Mouse (Mus musculus) intestine, embryonic 15.5 days (tissue): Measurements from ENCODE around the gene Atrnl1. TPM values are rescaled to one million over a fixed set of nuclear protein-coding genes. Genes with fewer than 3 reads are reported as not detected.

Experiments
- ATAC-seq: fragments of 200-750 bp; cut with Nextera tagmentation; 2 replicates; pipeline ENCODE4 v1.8.0; 2017; ENCODE audit warnings: moderate TSS enrichment, moderate library complexity
- H3K27ac ChIP-seq: fragments of 300-500 bp; sonication (generic); 2 replicates; pipeline ENCODE4 v1.5.1; 2015; ENCODE audit warnings: mild to moderate bottlenecking, inconsistent platforms
- H3K27me3 ChIP-seq: fragments of 300-500 bp; sonication (generic); replicated peaks from 2 replicates; pipeline ENCODE4 v1.6.1; 2015; ENCODE audit warnings: inconsistent platforms
- H3K36me3 ChIP-seq: fragments of 300-500 bp; sonication (generic); 2 replicates; pipeline ENCODE4 v1.6.1; 2015; ENCODE audit warnings: inconsistent platforms
- H3K4me1 ChIP-seq: fragments of 300-500 bp; sonication (generic); replicated peaks from 2 replicates; pipeline ENCODE4 v1.6.1; 2015; ENCODE audit warnings: inconsistent platforms
- H3K4me2 ChIP-seq: fragments of 300-500 bp; sonication (generic); replicated peaks from 2 replicates; pipeline ENCODE4 v1.6.1; 2015; ENCODE audit warnings: mild to moderate bottlenecking, inconsistent platforms
- H3K4me3 ChIP-seq: fragments of 300-500 bp; sonication (generic); replicated peaks from 2 replicates; pipeline ENCODE4 v1.5.1; 2015; ENCODE audit warnings: inconsistent platforms
- H3K9ac ChIP-seq: fragments of 300-500 bp; sonication (generic); 2 replicates; pipeline ENCODE4 v1.6.1; 2015; ENCODE audit warnings: inconsistent platforms
- H3K9me3 ChIP-seq: fragments of 300-500 bp; sonication (generic); 2 replicates; pipeline ENCODE4 v1.6.1; 2016; ENCODE audit warnings: inconsistent platforms
- WGBS: fragments of 180-500 bp; shearing (Covaris S2); methylation state at CpG from one replicate; pipeline ENCODE4 v1.1.7; 2015; 5-methylcytosine and 5-hydroxymethylcytosine counted together
- polyA plus RNA-seq: library from polyadenylated mRNA; unstranded; fragments of >200 nt; fragmentation: Nextera tagmentation; extraction: Ambion mirVana; gene quantifications from 2 replicates; pipeline ENCODE4 v1.2.1, GENCODE M21; 2015

Gene Atrnl1
- polyA plus RNA-seq, 1 experiment from 2014 or later = 4.6 TPM

- peak overlapping the region; percentile 98 for H3K4me2 ChIP-seq
- peaks cover 4% of the 10 kb centered on the region; the same call in 1 of the 2 replicates for H3K4me1 ChIP-seq
- ATAC-seq = no peak
- H3K27me3 ChIP-seq = no peaks in the 10 kb centered on the region
- WGBS = 0% methylated on average over 2 of the region's 2 CpGs
- H3K9ac ChIP-seq = peak overlapping the region; percentile 93
- peak overlapping the region; percentile 98 for H3K4me3 ChIP-seq
- no peaks in the 10 kb centered on the region for H3K9me3 ChIP-seq
- H3K27ac ChIP-seq = no peak overlapping the region
- H3K36me3 ChIP-seq = no peaks in the 10 kb centered on the region
Measured at GRCm38 (mm10) chr19:57612179-57612472, 1.3 kb downstream of the Atrnl1 start.

GRCm38 (mm10) chr19:57615972-57616621 is 5.3 kb downstream of the Atrnl1 start:
- H3K9ac ChIP-seq = no peak overlapping the region
- H3K27ac ChIP-seq = no peak overlapping the region
- no peaks in the 10 kb centered on the region for H3K36me3 ChIP-seq
- H3K4me3 ChIP-seq = no peak overlapping the region
- no peak for ATAC-seq
- no peaks in the 10 kb centered on the region for H3K27me3 ChIP-seq
- no peaks in the 10 kb centered on the region for H3K9me3 ChIP-seq
- WGBS = 63% methylated on average over 9 of the region's 9 CpGs
- H3K4me1 ChIP-seq = no peaks in the 10 kb centered on the region; the same call in 1 of the 2 replicates
- H3K4me2 ChIP-seq = no peak overlapping the region

- Histone ChIP-seq H3K27ac (no peak overlapping the region), H3K27me3 (no peaks in the 10 kb centered on the region), H3K9me3 (no peaks in the 10 kb centered on the region), H3K9ac (no peak overlapping the region), H3K36me3 (0 out of 2 replicates have a peak, but pooled peaks cover under 1% of the 10 kb centered on the region), H3K4me1 (no peaks in the 10 kb centered on the region; the same call in 1 of the 2 replicates), H3K4me3 (no peak overlapping the region), H3K4me2 (no peak overlapping the region)
- WGBS = 81% methylated on average over 9 of the region's 9 CpGs
- no peak for ATAC-seq
Measured at GRCm38 (mm10) chr19:57619088-57619487, 8.3 kb downstream of the Atrnl1 start.

- ATAC-seq = no peak
- no peaks in the 10 kb centered on the region for H3K9me3 ChIP-seq
- 79% methylated on average over 19 of the region's 19 CpGs for WGBS
- H3K27me3 ChIP-seq = no peaks in the 10 kb centered on the region
- no peak overlapping the region for H3K9ac ChIP-seq
- H3K4me1 ChIP-seq = no peaks in the 10 kb centered on the region; the same call in 1 of the 2 replicates
- no peak overlapping the region for H3K27ac ChIP-seq
- H3K36me3 ChIP-seq = 0 out of 2 replicates have a peak, but pooled peaks cover 2% of the 10 kb centered on the region
- H3K4me2 ChIP-seq = no peak overlapping the region
- H3K4me3 ChIP-seq = no peak overlapping the region
Measured at GRCm38 (mm10) chr19:57621814-57622213, 11.0 kb downstream of the Atrnl1 start.

GRCm38 (mm10) chr19:57625738-57626137 is 14.9 kb downstream of the Atrnl1 start:
- H3K9me3 ChIP-seq = no peaks in the 10 kb centered on the region
- ATAC-seq = no peak
- 0 out of 2 replicates have a peak, but pooled peaks cover 2% of the 10 kb centered on the region for H3K36me3 ChIP-seq
- H3K4me1 ChIP-seq = no peaks in the 10 kb centered on the region
- H3K4me3 ChIP-seq = no peak overlapping the region
- H3K4me2 ChIP-seq = no peak overlapping the region
- no peak overlapping the region for H3K27ac ChIP-seq
- H3K27me3 ChIP-seq = no peaks in the 10 kb centered on the region
- WGBS = 87% methylated on average over 9 of the region's 9 CpGs
- no peak overlapping the region for H3K9ac ChIP-seq

GRCm38 (mm10) chr19:57627251-57627650 is 16.4 kb downstream of the Atrnl1 start:
- Histone ChIP-seq H3K4me3 (no peak overlapping the region), H3K27me3 (no peaks in the 10 kb centered on the region), H3K4me2 (no peak overlapping the region), H3K9ac (no peak overlapping the region), H3K36me3 (0 out of 2 replicates have a peak, but pooled peaks cover 2% of the 10 kb centered on the region), H3K9me3 (no peaks in the 10 kb centered on the region), H3K27ac (no peak overlapping the region), H3K4me1 (no peaks in the 10 kb centered on the region)
- no peak for ATAC-seq
- 90% methylated on average over 8 of the region's 8 CpGs for WGBS

- H3K9me3 ChIP-seq = no peaks in the 10 kb centered on the region
- no peaks in the 10 kb centered on the region for H3K36me3 ChIP-seq
- no peaks in the 10 kb centered on the region for H3K4me1 ChIP-seq
- H3K27ac ChIP-seq = no peak overlapping the region
- H3K27me3 ChIP-seq = no peaks in the 10 kb centered on the region
- no peak overlapping the region for H3K9ac ChIP-seq
- ATAC-seq = no peak
- H3K4me3 ChIP-seq = no peak overlapping the region
- no peak overlapping the region for H3K4me2 ChIP-seq
- WGBS = 92% methylated on average over 21 of the region's 21 CpGs
Measured at GRCm38 (mm10) chr19:57642536-57642935, 31.7 kb downstream of the Atrnl1 start.

- Histone ChIP-seq H3K36me3 (no peaks in the 10 kb centered on the region), H3K9ac (no peak overlapping the region), H3K27me3 (no peaks in the 10 kb centered on the region), H3K27ac (no peak overlapping the region), H3K4me3 (no peak overlapping the region), H3K4me2 (no peak overlapping the region), H3K4me1 (no peaks in the 10 kb centered on the region), H3K9me3 (no peaks in the 10 kb centered on the region)
- WGBS = 37% methylated on average over 2 of the region's 2 CpGs
- ATAC-seq = no peak
Measured at GRCm38 (mm10) chr19:57642980-57643379, 32.1 kb downstream of the Atrnl1 start.

GRCm38 (mm10) chr19:57648202-57648943 is 37.5 kb downstream of the Atrnl1 start:
- Histone ChIP-seq H3K27me3 (no peaks in the 10 kb centered on the region), H3K4me1 (no peaks in the 10 kb centered on the region), H3K9ac (no peak overlapping the region), H3K4me2 (no peak overlapping the region), H3K27ac (no peak overlapping the region), H3K4me3 (no peak overlapping the region), H3K36me3 (no peaks in the 10 kb centered on the region), H3K9me3 (no peaks in the 10 kb centered on the region)
- ATAC-seq = peak; percentile 58
- WGBS = 81% methylated on average over 14 of the region's 14 CpGs

GRCm38 (mm10) chr19:57648944-57649271 is 38.1 kb downstream of the Atrnl1 start:
- Histone ChIP-seq H3K4me2 (no peak overlapping the region), H3K27me3 (no peaks in the 10 kb centered on the region), H3K4me3 (no peak overlapping the region), H3K36me3 (no peaks in the 10 kb centered on the region), H3K27ac (no peak overlapping the region), H3K4me1 (no peaks in the 10 kb centered on the region), H3K9me3 (no peaks in the 10 kb centered on the region), H3K9ac (no peak overlapping the region)
- WGBS = 99% methylated on average over 4 of the region's 4 CpGs
- ATAC-seq = peak; percentile 39; the same call in 1 of the 2 replicates

- Histone ChIP-seq H3K9ac (no peak overlapping the region), H3K36me3 (no peaks in the 10 kb centered on the region), H3K27ac (no peak overlapping the region), H3K4me2 (no peak overlapping the region), H3K9me3 (no peaks in the 10 kb centered on the region), H3K4me3 (no peak overlapping the region), H3K4me1 (no peaks in the 10 kb centered on the region), H3K27me3 (no peaks in the 10 kb centered on the region)
- WGBS = 63% methylated on average over 2 of the region's 2 CpGs
- no peak for ATAC-seq
Measured at GRCm38 (mm10) chr19:57655083-57655482, 44.2 kb downstream of the Atrnl1 start.

GRCm38 (mm10) chr19:57655491-57655890 is 44.7 kb downstream of the Atrnl1 start:
- no peaks in the 10 kb centered on the region for H3K36me3 ChIP-seq
- no peak for ATAC-seq
- 94% methylated on average over 11 of the region's 11 CpGs for WGBS

More at GRCm38 (mm10) chr19:57655491-57655890, 44.7 kb downstream of the Atrnl1 start:
- no peaks in the 10 kb centered on the region for H3K9me3 ChIP-seq
- no peak overlapping the region for H3K27ac ChIP-seq
- H3K4me1 ChIP-seq = no peaks in the 10 kb centered on the region
- H3K9ac ChIP-seq = no peak overlapping the region
- no peak overlapping the region for H3K4me2 ChIP-seq
- H3K4me3 ChIP-seq = no peak overlapping the region
- H3K27me3 ChIP-seq = no peaks in the 10 kb centered on the region
